Mouse (Mus musculus) intestine, postnatal 0 days (tissue): ENCODE data around the gene Plekhh3. TPM values are rescaled to one million over a fixed set of nuclear protein-coding genes. Genes with fewer than 3 reads are reported as not detected.

ENCODE experiments used
- ATAC-seq: fragments of 200-750 bp; cut with Nextera tagmentation; 2 replicates; pipeline ENCODE4 v1.8.0; 2017; ENCODE audit warnings: mild to moderate bottlenecking, moderate TSS enrichment, moderate library complexity
- H3K27ac ChIP-seq: fragments of 300-500 bp; sonication (generic); 2 replicates; pipeline ENCODE4 v1.5.1; 2014; ENCODE audit warnings: mild to moderate bottlenecking, low read depth, low read length, moderate library complexity
- H3K27me3 ChIP-seq: fragments of 300-500 bp; sonication (generic); replicated peaks from 2 replicates; pipeline ENCODE4 v1.6.1; 2014; ENCODE audit warnings: low read length, mixed read lengths; ENCODE audit not compliant: control insufficient read depth, insufficient read depth
- H3K36me3 ChIP-seq: fragments of 300-500 bp; sonication (generic); 2 replicates; pipeline ENCODE4 v1.6.1; 2014; ENCODE audit warnings: mild to moderate bottlenecking, moderate library complexity; ENCODE audit not compliant: control insufficient read depth, insufficient read depth
- H3K4me1 ChIP-seq: fragments of 300-500 bp; sonication (generic); replicated peaks from 2 replicates; pipeline ENCODE4 v1.6.1; 2014; ENCODE audit warnings: antibody characterized with exemption, low read length, mixed read lengths; ENCODE audit not compliant: control insufficient read depth, insufficient read depth
- H3K4me2 ChIP-seq: fragments of 300-500 bp; sonication (generic); replicated peaks from 2 replicates; pipeline ENCODE4 v1.6.1; 2014; ENCODE audit warnings: low read depth, mild to moderate bottlenecking, moderate library complexity
- H3K4me3 ChIP-seq: fragments of 300-500 bp; sonication (generic); 2 replicates; pipeline ENCODE4 v1.5.1; 2014; ENCODE audit warnings: low read depth, low read length
- H3K9ac ChIP-seq: fragments of 300-500 bp; sonication (generic); 2 replicates; pipeline ENCODE4 v1.6.1; 2014; ENCODE audit warnings: mild to moderate bottlenecking, low read depth, low read length
- H3K9me3 ChIP-seq: fragments of 300-500 bp; sonication (generic); 2 replicates; pipeline ENCODE4 v1.6.1; 2016; ENCODE audit warnings: mixed run types; ENCODE audit not compliant: control insufficient read depth
- CTCF ChIP-seq: sonication (generic); IDR thresholded peaks from 2 replicates; pipeline ENCODE4 v1.5.1; 2016; ENCODE audit warnings: low read depth, mild to moderate bottlenecking, control low read depth, antibody characterized with exemption, moderate library complexity
- WGBS: fragments of 180-500 bp; shearing (Covaris S2); extraction: QIAGEN DNeasy Blood & Tissue Kit; methylation state at CpG from one replicate; pipeline ENCODE4 v1.1.7; 2014; 5-methylcytosine and 5-hydroxymethylcytosine counted together
- polyA plus RNA-seq: library from polyadenylated mRNA; unstranded; fragments of >200 nt; fragmentation: Nextera tagmentation; extraction: Ambion mirVana; gene quantifications from 2 replicates; pipeline ENCODE4 v1.2.1, GENCODE M21; 2015

Plekhh3 gene
- polyA plus RNA-seq, 1 experiment from 2014 or later: 7.8 TPM

GRCm38 (mm10) chr11:101176933-101177773 is 6.0 kb upstream of the Plekhh3 start:
- Histone ChIP-seq H3K27ac (no peak overlapping the region), H3K4me2 (peak overlapping the region; percentile 60), H3K9ac (no peak overlapping the region), H3K4me3 (no peak overlapping the region), H3K27me3 (peaks cover 16% of the 10 kb centered on the region), H3K4me1 (peaks cover 11% of the 10 kb centered on the region), H3K36me3 (no peaks in the 10 kb centered on the region), H3K9me3 (no peaks in the 10 kb centered on the region)
- WGBS: 36% methylated on average over 22 of the region's 22 CpGs
- no peak for ATAC-seq
- TF ChIP-seq CTCF: peak; percentile 73

- Histone ChIP-seq H3K9me3 (no peaks in the 10 kb centered on the region), H3K4me2 (peak overlapping the region; percentile 60), H3K9ac (peak overlapping the region; percentile 42), H3K27me3 (peaks cover 16% of the 10 kb centered on the region), H3K4me1 (peaks cover 11% of the 10 kb centered on the region), H3K4me3 (peak overlapping the region; percentile 20; the same call in 1 of the 2 replicates), H3K27ac (no peak overlapping the region), H3K36me3 (no peaks in the 10 kb centered on the region)
- no peak for ATAC-seq
- peak; percentile 57 for TF ChIP-seq CTCF
- WGBS: 1% methylated on average over 25 of the region's 25 CpGs
These were observed 5.1 kb upstream of the Plekhh3 start for GRCm38 (mm10) chr11:101176117-101176691.

- no peak for TF ChIP-seq CTCF
- H3K9ac ChIP-seq: peak overlapping the region; percentile 42; the same call in 1 of the 2 replicates
- H3K27me3 ChIP-seq: peaks cover 16% of the 10 kb centered on the region
- peak overlapping the region; percentile 60 for H3K4me2 ChIP-seq
- 10% methylated on average over 11 of the region's 11 CpGs for WGBS
- no peak for ATAC-seq
- H3K9me3 ChIP-seq: no peaks in the 10 kb centered on the region
- no peak overlapping the region for H3K27ac ChIP-seq
- peak overlapping the region; percentile 20; the same call in 1 of the 2 replicates for H3K4me3 ChIP-seq
- peaks cover 11% of the 10 kb centered on the region for H3K4me1 ChIP-seq
- H3K36me3 ChIP-seq: no peaks in the 10 kb centered on the region
These were observed 4.5 kb upstream of the Plekhh3 start for GRCm38 (mm10) chr11:101175636-101176116.

- peak within 1 kb of the TSS; percentile 68 for H3K4me2 ChIP-seq
- peak within 1 kb of the TSS; percentile 42 for H3K9ac ChIP-seq
These were observed 3.9 kb upstream of the Plekhh3 start, which contains the start of gene Ccr10 for GRCm38 (mm10) chr11:101174851-101175628. Gene Ccr10 (minus strand): TSS chr11:101175443.

GRCm38 (mm10) chr11:101174389-101174745 is 3.2 kb upstream of the Plekhh3 start:
- H3K4me3 ChIP-seq: peak overlapping the region; percentile 28
- peaks cover 16% of the 10 kb centered on the region for H3K4me1 ChIP-seq
- H3K27ac ChIP-seq: no peak overlapping the region

More at GRCm38 (mm10) chr11:101174851-101175628, 3.9 kb upstream of the Plekhh3 start, which contains the start of gene Ccr10:
- H3K36me3 ChIP-seq: no peaks in the 10 kb centered on the region
- peak; percentile 65 for TF ChIP-seq CTCF
- WGBS: 38% methylated on average over 14 of the region's 14 CpGs
- no peak within 1 kb of the TSS for H3K27ac ChIP-seq
- H3K4me1 ChIP-seq: peaks cover 11% of the 10 kb centered on the region
- ATAC-seq: no peak
- H3K4me3 ChIP-seq: peak within 1 kb of the TSS; percentile 28
- H3K27me3 ChIP-seq: peaks cover 12% of the 10 kb centered on the region
- H3K9me3 ChIP-seq: no peaks in the 10 kb centered on the region

More at GRCm38 (mm10) chr11:101174389-101174745, 3.2 kb upstream of the Plekhh3 start:
- WGBS: 45% methylated on average over 9 of the region's 9 CpGs
- Histone ChIP-seq H3K9ac (peak overlapping the region; percentile 11; the same call in 1 of the 2 replicates), H3K9me3 (no peaks in the 10 kb centered on the region), H3K27me3 (peaks cover 12% of the 10 kb centered on the region), H3K36me3 (no peaks in the 10 kb centered on the region), H3K4me2 (peak overlapping the region; percentile 68)
- TF ChIP-seq CTCF: no peak
- no peak for ATAC-seq
